Mouse (Mus musculus) heart, adult 2 months (tissue): ENCODE data around the gene Agap3. TPM values are rescaled to one million over a fixed set of nuclear protein-coding genes. Genes with fewer than 3 reads are reported as not detected.
A peak's percentile ranks its signal among the peaks of the same experiment; 100 is the strongest.

Experiments used
- DNase-seq, 2 experiments: peaks; one replicate each; pipeline ENCODE4 v3.0.0; 2021
- H3K27ac ChIP-seq: fragments of 200-600 bp; 2 replicates; pipeline ENCODE4 v1.8.1; 2022
- H3K27me3 ChIP-seq: fragments of 200-500 bp; 2 replicates; pipeline ENCODE4 v1.6.1; 2012; ENCODE audit warnings: mild to moderate bottlenecking, low read length, inconsistent platforms, mixed read lengths; ENCODE audit not compliant: control insufficient read depth, insufficient read depth
- H3K36me3 ChIP-seq: fragments of 200-500 bp; 2 replicates; pipeline ENCODE4 v1.6.1; 2012; ENCODE audit warnings: low read length, inconsistent platforms; ENCODE audit not compliant: control insufficient read depth, insufficient read depth
- H3K4me1 ChIP-seq: fragments of 200-500 bp; 2 replicates; pipeline ENCODE4 v1.6.1; 2011; ENCODE audit warnings: low read length; ENCODE audit not compliant: control insufficient read depth, insufficient read depth
- H3K4me3 ChIP-seq: fragments of 200-600 bp; 2 replicates; pipeline ENCODE4 v1.8.1; 2022
- H3K79me2 ChIP-seq: fragments of 200-500 bp; replicated peaks from 2 replicates; pipeline ENCODE4 v1.6.1; 2012; ENCODE audit warnings: mild to moderate bottlenecking, inconsistent platforms, low read length, moderate library complexity, mixed read lengths; ENCODE audit not compliant: control insufficient read depth, insufficient read depth
- H3K9ac ChIP-seq: fragments of 200-500 bp; 2 replicates; pipeline ENCODE4 v1.6.1; 2012; ENCODE audit warnings: low read depth, mild to moderate bottlenecking, control low read depth, inconsistent platforms, low read length, mixed read lengths
- CTCF ChIP-seq: fragments of 200-600 bp; IDR thresholded peaks from 2 replicates; pipeline ENCODE4 v1.8.1; 2022; ENCODE audit warnings: antibody characterized with exemption, mild to moderate bottlenecking, moderate library complexity
- EP300 ChIP-seq: fragments of 200-500 bp; IDR thresholded peaks from 2 replicates; pipeline ENCODE4 v1.6.1; 2011; ENCODE audit warnings: low read depth, low read length, control low read depth; ENCODE audit not compliant: insufficient read depth
- POLR2A ChIP-seq: fragments of 200-500 bp; IDR thresholded peaks from 2 replicates; pipeline ENCODE4 v1.6.1; 2011; ENCODE audit warnings: mild to moderate bottlenecking, low read depth, low read length, control low read depth; ENCODE audit not compliant: insufficient read depth
- WGBS: fragments of 180-500 bp; shearing (Covaris S2); methylation state at CpG from one replicate; pipeline ENCODE4 v1.1.7; 2018; 5-methylcytosine and 5-hydroxymethylcytosine counted together
- intact Hi-C: fragments of 180-260 bp; cut with DNase I; formaldehyde crosslinking; loops from one replicate; pipeline ENCODE4 v1.15.1; 2025
- polyA plus RNA-seq: library from polyadenylated mRNA; depleted of rRNA; stranded (reverse); fragments of >200 nt; gene quantifications from 2 replicates; pipeline ENCODE4 v1.2.3, GENCODE M21; 2012
- total RNA-seq, 2 experiments: library from RNA; stranded (reverse); gene quantifications; 2 replicates each; pipeline ENCODE4 v1.2.3; 2021

The Agap3 gene
- total and polyA plus RNA-seq, 3 experiments, result 88.4 to 103 (median 102) TPM

- no peaks in the 10 kb centered on the region for H3K79me2 ChIP-seq
- no peaks in the 10 kb centered on the region for H3K27me3 ChIP-seq
- H3K36me3 ChIP-seq, result no peaks in the 10 kb centered on the region
- no peak overlapping the region for H3K4me3 ChIP-seq
- H3K9ac ChIP-seq, result no peak overlapping the region
- no peak for DNase-seq
- WGBS, result 89% methylated on average over 7 of the region's 7 CpGs
- TF ChIP-seq CTCF, result no peak
- TF ChIP-seq EP300, result no peak
- TF ChIP-seq POLR2A, result no peak
- no peak overlapping the region for H3K27ac ChIP-seq
- H3K4me1 ChIP-seq, result peaks cover 3% of the 10 kb centered on the region; the same call in 1 of the 2 replicates
- intact Hi-C loops, result loop anchor here (10.0 kb wide), 1 partner anchor 388 kb away; no protein-coding TSS in a partner anchor
These were observed 5.3 kb upstream of the Agap3 start for GRCm38 (mm10) chr5:24446630-24447029.

DNA sequence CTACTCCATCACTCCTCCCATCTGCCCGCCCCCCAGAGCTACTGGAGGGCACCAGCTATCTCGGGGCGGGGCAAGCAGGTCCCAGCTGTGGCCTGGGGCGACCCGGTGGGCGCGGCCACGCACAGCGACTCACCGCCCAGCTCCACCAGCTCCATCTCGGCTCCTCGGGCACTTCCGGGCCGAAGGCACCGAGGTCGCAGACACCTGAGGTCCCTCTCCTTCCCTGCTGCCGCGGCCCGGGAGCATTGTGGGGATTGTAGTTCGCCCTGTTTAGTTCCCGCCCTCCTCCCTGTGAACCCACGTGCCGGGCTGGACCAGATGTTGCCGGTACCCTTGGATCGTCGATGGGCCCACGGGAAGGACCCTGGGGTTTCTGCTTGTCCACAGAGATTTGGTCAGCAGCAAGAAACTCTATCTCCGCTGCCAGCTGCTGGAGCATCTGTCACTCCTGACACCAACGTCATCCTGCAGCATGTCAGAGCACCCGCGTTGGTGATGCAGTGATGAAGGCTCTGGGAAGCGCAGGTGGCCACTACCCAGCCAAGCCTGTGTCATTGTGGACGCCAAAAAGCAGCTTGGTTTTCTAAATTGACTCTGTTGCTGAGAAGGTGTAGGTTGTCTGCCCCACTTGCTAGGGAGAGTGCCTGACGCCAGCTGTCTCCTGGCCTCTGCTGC is 4.2 kb upstream of the Agap3 start, which contains the start of gene Tmub1:
Tmub1 (minus strand) TSS at position 231 of the 675 bp plus-strand sequence.
- 3% methylated on average over 34 of the region's 34 CpGs for WGBS
- TF ChIP-seq CTCF, result no peak
- TF ChIP-seq POLR2A, result 0 out of 2 replicates have a peak, but pooled peaks have one; percentile 25
- TF ChIP-seq EP300, result no peak
- H3K9ac ChIP-seq, result peak within 1 kb of the TSS; percentile 79
- H3K27ac ChIP-seq, result peak within 1 kb of the TSS; percentile 81
- H3K79me2 ChIP-seq, result no peaks in the 10 kb centered on the region
- peak; percentile 88 to 89 for DNase-seq
- H3K4me1 ChIP-seq, result peaks cover 3% of the 10 kb centered on the region; the same call in 1 of the 2 replicates
- peak within 1 kb of the TSS; percentile 58 for H3K4me3 ChIP-seq
- intact Hi-C loops, result loop anchor here (10.0 kb wide), 1 partner anchor 387 kb away; no protein-coding TSS in a partner anchor
- no peaks in the 10 kb centered on the region for H3K36me3 ChIP-seq
- H3K27me3 ChIP-seq, result no peaks in the 10 kb centered on the region

DNA sequence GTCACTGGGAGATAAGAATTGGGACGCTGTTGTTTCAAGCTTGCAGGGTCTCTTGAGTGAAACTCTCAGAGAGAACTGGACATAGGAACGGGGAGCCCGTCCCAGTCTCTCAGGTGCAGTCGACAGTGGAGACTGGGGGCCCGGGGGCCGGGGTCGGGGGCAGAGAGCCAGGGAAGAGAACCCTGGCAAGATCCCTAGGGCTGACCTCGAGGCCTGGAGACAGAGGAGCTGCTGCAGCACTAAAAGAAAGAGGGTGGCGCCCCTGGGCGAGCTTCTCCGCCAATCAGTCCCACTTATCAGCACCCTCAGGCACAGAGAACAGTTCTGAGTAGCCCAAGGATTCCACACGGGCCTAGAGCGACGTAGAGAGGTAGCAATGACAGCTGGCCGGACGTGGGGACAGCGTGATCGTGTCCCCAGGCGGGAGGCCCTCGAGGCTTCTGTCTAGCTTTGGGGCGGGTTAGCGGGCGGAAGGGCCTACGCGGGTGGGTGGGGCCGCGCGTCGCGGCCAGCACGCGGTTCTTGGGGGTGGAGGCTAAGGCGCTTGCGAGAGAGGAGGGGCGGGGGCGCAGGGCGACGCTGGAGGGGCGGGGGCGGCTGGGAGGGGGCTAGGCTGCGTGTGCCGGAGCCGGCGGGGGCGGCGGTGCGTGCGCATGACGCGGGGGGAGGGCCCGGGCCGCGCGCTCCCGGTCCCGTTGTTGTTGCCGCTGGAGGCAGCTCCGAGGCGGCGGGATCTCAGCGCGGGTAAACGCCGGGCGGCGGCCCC is 530 bp upstream of the Agap3 start:
- TF ChIP-seq POLR2A (peak; percentile 87), EP300 (peak; percentile 64; the same call in 1 of the 2 replicates), CTCF (peak; percentile 21; the same call in 1 of the 2 replicates)
- intact Hi-C loops, result loop anchor here (2.0 kb wide), 1 partner anchor 27 kb away; no protein-coding TSS in a partner anchor
- WGBS, result 5% methylated on average over 54 of the region's 66 CpGs
- peaks cover 25% of the 10 kb centered on the region for H3K4me1 ChIP-seq
- H3K36me3 ChIP-seq, result no peaks in the 10 kb centered on the region
- DNase-seq, result peak; percentile 91 to 93
- peak overlapping the region; percentile 90 for H3K9ac ChIP-seq
- peaks cover 4% of the 10 kb centered on the region; the same call in 1 of the 2 replicates for H3K79me2 ChIP-seq
- no peaks in the 10 kb centered on the region for H3K27me3 ChIP-seq
- peak overlapping the region; percentile 93 for H3K27ac ChIP-seq
- peak overlapping the region; percentile 70 for H3K4me3 ChIP-seq

DNA sequence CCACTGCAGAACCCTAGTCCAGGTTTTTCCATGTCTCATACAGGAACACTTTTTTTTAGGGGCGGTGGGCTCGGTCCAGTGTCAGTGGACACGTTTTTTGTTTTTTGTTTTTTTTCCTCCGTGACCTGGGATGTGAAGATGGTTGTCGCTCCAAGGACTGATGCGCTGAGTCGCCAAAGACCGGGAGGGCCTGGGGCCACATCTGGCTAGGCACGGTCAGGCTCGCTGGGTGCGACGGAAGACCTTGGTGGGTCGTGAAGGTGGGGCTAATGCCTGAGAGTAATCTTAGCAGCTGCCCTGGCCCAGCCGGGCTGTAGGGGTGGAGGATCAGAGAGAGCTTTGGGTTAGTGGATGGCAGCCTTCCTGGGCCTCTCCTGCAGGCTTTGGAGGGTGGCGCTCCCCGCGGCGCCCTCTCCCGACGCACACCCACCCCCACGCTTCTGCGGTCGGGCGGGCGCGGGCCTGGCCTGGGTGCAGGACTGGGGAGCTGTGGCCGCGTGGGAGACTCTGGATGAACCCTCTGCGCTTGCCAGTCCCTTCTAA is 785 bp downstream of the Agap3 start:
- peak overlapping the region; percentile 70 for H3K4me3 ChIP-seq
- peak overlapping the region; percentile 93 for H3K27ac ChIP-seq
- TF ChIP-seq POLR2A (no peak), CTCF (peak; percentile 19)
- H3K9ac ChIP-seq, result peak overlapping the region; percentile 90
- intact Hi-C loops, result no loop called here
- peaks cover 9% of the 10 kb centered on the region for H3K79me2 ChIP-seq
- 2% methylated on average over 29 of the region's 29 CpGs for WGBS
- H3K36me3 ChIP-seq, result no peaks in the 10 kb centered on the region
- H3K4me1 ChIP-seq, result peaks cover 27% of the 10 kb centered on the region
- peak; percentile 49 to 57 for DNase-seq
- H3K27me3 ChIP-seq, result no peaks in the 10 kb centered on the region

DNA sequence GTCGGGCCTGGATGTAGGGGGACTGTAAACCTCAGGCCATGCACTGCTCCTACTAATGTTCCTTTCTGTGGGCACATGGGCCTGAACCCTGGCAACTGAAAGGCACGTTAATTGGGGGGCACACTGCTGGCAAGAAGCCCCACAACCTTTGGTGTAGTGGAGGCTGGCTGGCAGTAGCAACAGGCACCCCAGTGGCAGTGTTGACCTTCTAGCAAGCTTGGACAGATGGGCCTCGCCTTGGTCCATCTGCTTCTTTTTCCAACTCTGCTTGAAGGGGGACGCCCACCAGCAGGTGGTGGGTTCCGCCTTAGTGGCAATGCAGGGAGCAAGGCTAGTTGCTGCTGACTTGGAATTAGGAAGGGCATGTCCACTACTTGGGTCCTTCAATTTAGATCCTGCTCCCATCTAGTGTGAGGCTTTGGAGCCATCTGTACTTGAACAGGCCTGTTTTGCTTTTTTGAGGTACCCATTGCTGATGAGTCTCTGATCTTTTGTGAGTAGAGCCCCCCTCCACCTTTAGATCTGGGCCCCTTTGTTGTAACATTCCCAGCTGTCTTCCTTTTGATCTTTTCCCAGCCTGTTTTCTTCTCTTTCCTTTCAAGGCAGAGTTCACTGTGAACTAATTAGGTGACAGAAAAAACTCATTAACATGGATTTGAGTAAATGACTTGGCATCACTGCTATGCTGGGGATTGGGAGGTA is 1.5 kb downstream of the Agap3 start:
- Histone ChIP-seq H3K36me3 (no peaks in the 10 kb centered on the region), H3K4me3 (peak overlapping the region; percentile 70), H3K27me3 (no peaks in the 10 kb centered on the region), H3K4me1 (peaks cover 24% of the 10 kb centered on the region), H3K9ac (peak overlapping the region; percentile 90), H3K27ac (peak overlapping the region; percentile 93), H3K79me2 (peaks cover 10% of the 10 kb centered on the region)
- TF ChIP-seq EP300 (no peak), POLR2A (no peak), CTCF (no peak)
- 25% methylated on average over 5 of the region's 5 CpGs for WGBS
- no peak for DNase-seq
- intact Hi-C loops, result no loop called here
